Mouse (Mus musculus): ENCODE data around the gene Tmem214. TPM values are rescaled to one million over a fixed set of nuclear protein-coding genes. Genes with fewer than 3 reads are reported as not detected.

The Tmem214 gene
- polyA plus RNA-seq, 1 experiment from 2014 or later, result 60.7 TPM

GRCm38 (mm10) chr5:30839731-30840130, 28.1 kb upstream of the Tmem214 start:
- WGBS, result 82% methylated on average over 2 of the region's 2 CpGs
- Histone ChIP-seq H3K36me3 (ENCODE audit: control insufficient read depth, insufficient read depth, low read length) (no peaks in the 10 kb centered on the region), H3K4me3 (ENCODE audit: low read depth, low read length) (no peak overlapping the region), H3K4me2 (ENCODE audit: low read length) (no peak overlapping the region), H3K27me3 (replicated peaks; ENCODE audit: control insufficient read depth, insufficient read depth, low read length) (no peaks in the 10 kb centered on the region), H3K9me3 (ENCODE audit: control insufficient read depth, low read length) (peaks cover 3% of the 10 kb centered on the region; the same call in 1 of the 2 replicates), H3K4me1 (replicated peaks; ENCODE audit: control insufficient read depth, insufficient read depth, low read length) (no peaks in the 10 kb centered on the region), H3K27ac (ENCODE audit: low read depth) (no peak overlapping the region), H3K9ac (ENCODE audit: low read length) (no peak overlapping the region)
- no peak for DNase-seq (ENCODE audit: low spot score)
- no peak for ATAC-seq (replicated peaks; ENCODE audit: low FRiP score, low TSS enrichment, low read depth)

- Histone ChIP-seq H3K9ac (ENCODE audit: low read length) (no peak overlapping the region), H3K27ac (ENCODE audit: low read depth) (no peak overlapping the region), H3K36me3 (ENCODE audit: control insufficient read depth, insufficient read depth, low read length) (no peaks in the 10 kb centered on the region), H3K9me3 (ENCODE audit: control insufficient read depth, low read length) (peaks cover 2% of the 10 kb centered on the region; the same call in 1 of the 2 replicates), H3K4me1 (replicated peaks; ENCODE audit: control insufficient read depth, insufficient read depth, low read length) (no peaks in the 10 kb centered on the region), H3K4me2 (ENCODE audit: low read length) (no peak overlapping the region), H3K27me3 (replicated peaks; ENCODE audit: control insufficient read depth, insufficient read depth, low read length) (no peaks in the 10 kb centered on the region), H3K4me3 (ENCODE audit: low read depth, low read length) (no peak overlapping the region)
- WGBS, result 41% methylated on average over 3 of the region's 3 CpGs
- DNase-seq (ENCODE audit: low spot score), result no peak
- ATAC-seq (replicated peaks; ENCODE audit: low FRiP score, low TSS enrichment, low read depth), result no peak
Measured at GRCm38 (mm10) chr5:30841896-30842295, 25.9 kb upstream of the Tmem214 start.

- Histone ChIP-seq H3K36me3 (ENCODE audit: control insufficient read depth, insufficient read depth, low read length) (no peaks in the 10 kb centered on the region), H3K27ac (ENCODE audit: low read depth) (no peak overlapping the region), H3K9ac (ENCODE audit: low read length) (no peak overlapping the region), H3K27me3 (replicated peaks; ENCODE audit: control insufficient read depth, insufficient read depth, low read length) (no peaks in the 10 kb centered on the region), H3K9me3 (ENCODE audit: control insufficient read depth, low read length) (no peaks in the 10 kb centered on the region), H3K4me1 (replicated peaks; ENCODE audit: control insufficient read depth, insufficient read depth, low read length) (peaks cover 4% of the 10 kb centered on the region; the same call in 1 of the 2 replicates), H3K4me3 (ENCODE audit: low read depth, low read length) (no peak overlapping the region), H3K4me2 (ENCODE audit: low read length) (no peak overlapping the region)
- 47% methylated on average over 6 of the region's 6 CpGs for WGBS
- ATAC-seq (replicated peaks; ENCODE audit: low FRiP score, low TSS enrichment, low read depth), result peak; percentile 77
- peak; percentile 54 for DNase-seq (ENCODE audit: low spot score)
Measured at GRCm38 (mm10) chr5:30849891-30850555, 17.8 kb upstream of the Tmem214 start.

GRCm38 (mm10) chr5:30850556-30850925, 17.3 kb upstream of the Tmem214 start:
- peak; percentile 54 for DNase-seq (ENCODE audit: low spot score)
- no peaks in the 10 kb centered on the region for H3K9me3 ChIP-seq (ENCODE audit: control insufficient read depth, low read length)
- no peak overlapping the region for H3K9ac ChIP-seq (ENCODE audit: low read length)
- peaks cover 4% of the 10 kb centered on the region; the same call in 1 of the 2 replicates for H3K4me1 ChIP-seq (replicated peaks; ENCODE audit: control insufficient read depth, insufficient read depth, low read length)
- 63% methylated on average over 2 of the region's 2 CpGs for WGBS
- H3K36me3 ChIP-seq (ENCODE audit: control insufficient read depth, insufficient read depth, low read length), result no peaks in the 10 kb centered on the region
- no peaks in the 10 kb centered on the region for H3K27me3 ChIP-seq (replicated peaks; ENCODE audit: control insufficient read depth, insufficient read depth, low read length)
- no peak overlapping the region for H3K27ac ChIP-seq (ENCODE audit: low read depth)
- ATAC-seq (replicated peaks; ENCODE audit: low FRiP score, low TSS enrichment, low read depth), result no peak
- H3K4me2 ChIP-seq (ENCODE audit: low read length), result no peak overlapping the region
- no peak overlapping the region for H3K4me3 ChIP-seq (ENCODE audit: low read depth, low read length)

- Histone ChIP-seq H3K9me3 (ENCODE audit: control insufficient read depth, low read length) (no peaks in the 10 kb centered on the region), H3K4me1 (replicated peaks; ENCODE audit: control insufficient read depth, insufficient read depth, low read length) (peaks cover 4% of the 10 kb centered on the region; the same call in 1 of the 2 replicates), H3K36me3 (ENCODE audit: control insufficient read depth, insufficient read depth, low read length) (no peaks in the 10 kb centered on the region), H3K4me3 (ENCODE audit: low read depth, low read length) (no peak overlapping the region), H3K4me2 (ENCODE audit: low read length) (no peak overlapping the region), H3K9ac (ENCODE audit: low read length) (no peak overlapping the region), H3K27me3 (replicated peaks; ENCODE audit: control insufficient read depth, insufficient read depth, low read length) (no peaks in the 10 kb centered on the region), H3K27ac (ENCODE audit: low read depth) (no peak overlapping the region)
- ATAC-seq (replicated peaks; ENCODE audit: low FRiP score, low TSS enrichment, low read depth), result no peak
- 89% methylated on average over 4 of the region's 4 CpGs for WGBS
- no peak for DNase-seq (ENCODE audit: low spot score)
Measured at GRCm38 (mm10) chr5:30853522-30853921, 14.3 kb upstream of the Tmem214 start.

- DNase-seq (ENCODE audit: low spot score) (no peak), ATAC-seq (replicated peaks; ENCODE audit: low FRiP score, low TSS enrichment, low read depth) (no peak)
- H3K9ac ChIP-seq (ENCODE audit: low read length), result no peak overlapping the region
- no peaks in the 10 kb centered on the region for H3K36me3 ChIP-seq (ENCODE audit: control insufficient read depth, insufficient read depth, low read length)
- H3K27me3 ChIP-seq (replicated peaks; ENCODE audit: control insufficient read depth, insufficient read depth, low read length), result no peaks in the 10 kb centered on the region
- H3K9me3 ChIP-seq (ENCODE audit: control insufficient read depth, low read length), result no peaks in the 10 kb centered on the region
- H3K27ac ChIP-seq (ENCODE audit: low read depth), result no peak overlapping the region
- 63% methylated on average over 3 of the region's 3 CpGs for WGBS
- no peaks in the 10 kb centered on the region for H3K4me1 ChIP-seq (replicated peaks; ENCODE audit: control insufficient read depth, insufficient read depth, low read length)
- H3K4me3 ChIP-seq (ENCODE audit: low read depth, low read length), result no peak overlapping the region
- no peak overlapping the region for H3K4me2 ChIP-seq (ENCODE audit: low read length)
Measured at GRCm38 (mm10) chr5:30855674-30856073, 12.1 kb upstream of the Tmem214 start.

GRCm38 (mm10) chr5:30856124-30856523, 11.7 kb upstream of the Tmem214 start:
- Histone ChIP-seq H3K4me3 (ENCODE audit: low read depth, low read length) (no peak overlapping the region), H3K27ac (ENCODE audit: low read depth) (no peak overlapping the region), H3K4me2 (ENCODE audit: low read length) (no peak overlapping the region), H3K9me3 (ENCODE audit: control insufficient read depth, low read length) (no peaks in the 10 kb centered on the region), H3K36me3 (ENCODE audit: control insufficient read depth, insufficient read depth, low read length) (no peaks in the 10 kb centered on the region), H3K27me3 (replicated peaks; ENCODE audit: control insufficient read depth, insufficient read depth, low read length) (no peaks in the 10 kb centered on the region), H3K9ac (ENCODE audit: low read length) (no peak overlapping the region), H3K4me1 (replicated peaks; ENCODE audit: control insufficient read depth, insufficient read depth, low read length) (no peaks in the 10 kb centered on the region)
- 84% methylated on average over 2 of the region's 2 CpGs for WGBS
- ATAC-seq (replicated peaks; ENCODE audit: low FRiP score, low TSS enrichment, low read depth) (no peak), DNase-seq (ENCODE audit: low spot score) (no peak)

GRCm38 (mm10) chr5:30863852-30864251, 4.0 kb upstream of the Tmem214 start:
- H3K4me2 ChIP-seq (ENCODE audit: low read length), result no peak overlapping the region
- H3K27me3 ChIP-seq (replicated peaks; ENCODE audit: control insufficient read depth, insufficient read depth, low read length), result no peaks in the 10 kb centered on the region
- H3K9me3 ChIP-seq (ENCODE audit: control insufficient read depth, low read length), result no peaks in the 10 kb centered on the region
- H3K4me3 ChIP-seq (ENCODE audit: low read depth, low read length), result no peak overlapping the region
- H3K27ac ChIP-seq (ENCODE audit: low read depth), result no peak overlapping the region
- peaks cover 1% of the 10 kb centered on the region; the same call in 1 of the 2 replicates for H3K4me1 ChIP-seq (replicated peaks; ENCODE audit: control insufficient read depth, insufficient read depth, low read length)
- WGBS, result 50% methylated on average over 4 of the region's 4 CpGs
- H3K9ac ChIP-seq (ENCODE audit: low read length), result no peak overlapping the region
- H3K36me3 ChIP-seq (ENCODE audit: control insufficient read depth, insufficient read depth, low read length), result no peaks in the 10 kb centered on the region
- DNase-seq (ENCODE audit: low spot score) (no peak), ATAC-seq (replicated peaks; ENCODE audit: low FRiP score, low TSS enrichment, low read depth) (no peak)

GRCm38 (mm10) chr5:30864322-30864721, 3.5 kb upstream of the Tmem214 start:
- no peak overlapping the region for H3K4me2 ChIP-seq (ENCODE audit: low read length)
- DNase-seq (ENCODE audit: low spot score) (no peak), ATAC-seq (replicated peaks; ENCODE audit: low FRiP score, low TSS enrichment, low read depth) (no peak)
- no peaks in the 10 kb centered on the region for H3K27me3 ChIP-seq (replicated peaks; ENCODE audit: control insufficient read depth, insufficient read depth, low read length)
- H3K27ac ChIP-seq (ENCODE audit: low read depth), result no peak overlapping the region
- H3K4me3 ChIP-seq (ENCODE audit: low read depth, low read length), result no peak overlapping the region
- H3K9me3 ChIP-seq (ENCODE audit: control insufficient read depth, low read length), result no peaks in the 10 kb centered on the region
- peaks cover 4% of the 10 kb centered on the region; the same call in 1 of the 2 replicates for H3K4me1 ChIP-seq (replicated peaks; ENCODE audit: control insufficient read depth, insufficient read depth, low read length)
- no peaks in the 10 kb centered on the region for H3K36me3 ChIP-seq (ENCODE audit: control insufficient read depth, insufficient read depth, low read length)
- no peak overlapping the region for H3K9ac ChIP-seq (ENCODE audit: low read length)
- 51% methylated on average over 15 of the region's 15 CpGs for WGBS

Data from intestine, embryonic 14.5 days (tissue).